Mouse (Mus musculus): ENCODE measurements at regions not wholly inside any gene's neighbourhood (a gene's known extent, or its start where the extent isn't known, plus 50 kb on each side); places are given as distances from the start of the nearest gene placed in this dataset.

DNA sequence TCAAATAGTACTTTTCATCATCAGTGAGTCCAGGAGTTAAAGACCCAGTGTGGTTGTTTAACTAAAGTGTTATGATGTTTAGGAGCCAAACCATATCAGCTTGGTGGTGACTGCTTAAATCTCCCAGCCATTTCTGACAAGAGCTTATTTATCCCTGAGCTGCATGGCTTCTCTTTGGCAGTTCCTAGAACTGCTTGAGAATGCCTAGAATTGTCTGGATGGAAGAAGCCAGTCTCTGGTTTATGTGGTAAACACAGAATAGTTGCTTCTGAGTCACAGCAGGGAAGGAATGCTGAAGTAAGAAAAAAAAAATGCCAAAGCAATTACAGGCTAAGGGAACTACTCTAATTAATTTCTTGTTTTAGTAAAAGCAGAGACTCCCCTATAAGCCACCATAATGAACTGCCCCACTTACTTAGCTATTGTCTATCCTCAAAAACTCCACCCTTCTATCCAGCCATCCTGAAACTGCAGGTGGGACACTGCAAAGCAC lies 390.5 kb downstream of the Fut8 start:
- no peak for TF ChIP-seq GATA1 (IDR thresholded peaks at IDR 0.05; ENCODE audit: borderline replicate concordance, low read length)
- no peak for TF ChIP-seq FLI1 (IDR thresholded peaks at IDR 0.05; ENCODE audit: low read length)

All from megakaryocyte, embryonic 14.5 days (primary cell).